Mouse (Mus musculus) A20 (cell line): ENCODE data around the gene Fxyd1.

Source experiments
- DNase-seq: peaks from one replicate; pipeline ENCODE4 v3.0.0-alpha.2; 2011; ENCODE audit warnings: low read depth, low spot score

Gene Fxyd1

DNA sequence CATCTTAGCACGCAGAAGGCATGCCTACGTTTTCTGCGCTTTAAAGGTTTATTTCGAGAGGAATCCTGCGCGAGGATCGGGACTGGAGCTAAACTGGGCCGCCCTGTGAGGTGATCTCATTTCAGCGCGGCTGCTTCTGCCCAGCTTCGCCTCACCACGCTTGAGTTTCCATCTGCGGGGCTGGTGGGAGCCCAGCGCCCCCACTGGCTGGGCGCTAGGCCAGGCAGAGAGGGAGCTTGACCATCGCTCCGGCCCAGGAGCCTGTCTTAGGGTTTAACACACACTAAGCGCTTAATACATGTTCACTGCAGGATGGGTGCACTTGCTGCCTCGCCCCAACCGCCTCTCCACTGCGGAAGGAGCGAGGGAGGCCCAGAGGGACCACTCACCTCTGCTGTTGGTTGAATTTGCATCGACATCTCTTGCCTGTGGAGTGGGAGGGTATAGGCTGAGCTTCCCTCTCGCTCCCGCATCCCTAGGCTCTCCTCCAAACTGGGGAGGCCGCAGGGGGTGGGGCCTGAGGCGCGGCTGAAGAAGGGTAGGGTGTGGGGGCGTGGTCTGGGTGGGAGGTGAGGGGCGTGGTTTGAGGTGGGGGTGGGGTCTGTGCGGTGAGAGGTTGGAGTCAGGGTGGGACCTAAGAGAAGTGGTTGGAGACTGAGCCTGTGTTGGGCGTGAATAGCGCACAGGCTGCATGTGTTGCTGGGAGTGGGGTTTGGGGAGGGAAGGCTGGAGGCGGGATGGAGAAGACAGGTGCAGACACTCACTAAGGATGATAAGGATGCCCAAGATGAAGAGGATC lies 4.2 kb downstream of the Fxyd1 start:
- DNase-seq, result peak; percentile 53

GRCm38 (mm10) chr7:31052251-31052635 lies 4.8 kb downstream of the Fxyd1 start:
- DNase-seq, result no peak

GRCm38 (mm10) chr7:31051321-31052021 lies 5.5 kb downstream of the Fxyd1 start, which contains the start of gene Fxyd7:
TSS of gene Fxyd7 (minus strand) at chr7:31051467.
- no peak for DNase-seq

GRCm38 (mm10) chr7:31050921-31051320 lies 6.1 kb downstream of the Fxyd1 start:
- no peak for DNase-seq

DNA sequence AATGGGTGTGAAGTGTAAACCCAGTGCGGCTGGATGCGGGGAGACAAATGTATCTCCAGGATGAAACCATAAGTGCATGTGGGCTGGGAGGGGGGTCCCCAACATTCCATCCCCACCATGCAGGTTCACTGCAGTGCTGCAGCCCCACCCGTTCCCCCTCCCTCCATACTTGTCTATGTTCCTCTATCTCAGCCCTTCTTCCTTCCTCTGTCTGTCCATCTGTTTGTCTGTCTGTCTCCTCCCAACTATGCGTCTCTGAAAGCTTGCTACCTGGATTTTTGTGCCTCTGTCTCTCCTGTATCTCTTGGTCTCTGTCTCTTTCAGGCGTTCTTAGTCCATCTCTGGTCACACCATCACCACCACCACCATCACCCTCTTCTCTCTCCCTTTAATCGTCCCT lies 6.5 kb downstream of the Fxyd1 start:
- no peak for DNase-seq

DNA sequence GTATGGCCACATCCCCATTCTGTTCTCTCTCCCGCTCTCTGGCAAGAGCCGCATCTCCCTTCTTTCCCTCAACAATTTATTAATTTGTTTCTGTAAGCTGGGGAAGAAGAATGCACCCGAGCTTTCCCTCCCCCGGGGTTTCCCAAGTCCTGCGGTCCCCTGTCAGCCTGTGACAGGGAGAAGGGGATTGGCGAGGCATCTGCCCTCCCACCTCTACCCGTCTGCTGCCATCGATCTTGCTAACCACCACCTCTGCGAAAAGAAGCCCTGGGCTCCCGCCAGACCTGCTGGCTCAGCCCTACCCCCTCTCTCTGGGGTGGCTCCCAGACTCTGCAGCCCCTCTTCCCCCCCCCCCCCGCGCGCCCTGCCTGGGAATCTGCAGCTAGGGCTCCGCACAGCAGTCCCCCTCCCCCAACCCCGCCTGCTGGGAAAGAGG lies 7.1 kb downstream of the Fxyd1 start:
- no peak for DNase-seq

- DNase-seq, result no peak
Measured at GRCm38 (mm10) chr7:31049135-31049845, 7.7 kb downstream of the Fxyd1 start.

DNA sequence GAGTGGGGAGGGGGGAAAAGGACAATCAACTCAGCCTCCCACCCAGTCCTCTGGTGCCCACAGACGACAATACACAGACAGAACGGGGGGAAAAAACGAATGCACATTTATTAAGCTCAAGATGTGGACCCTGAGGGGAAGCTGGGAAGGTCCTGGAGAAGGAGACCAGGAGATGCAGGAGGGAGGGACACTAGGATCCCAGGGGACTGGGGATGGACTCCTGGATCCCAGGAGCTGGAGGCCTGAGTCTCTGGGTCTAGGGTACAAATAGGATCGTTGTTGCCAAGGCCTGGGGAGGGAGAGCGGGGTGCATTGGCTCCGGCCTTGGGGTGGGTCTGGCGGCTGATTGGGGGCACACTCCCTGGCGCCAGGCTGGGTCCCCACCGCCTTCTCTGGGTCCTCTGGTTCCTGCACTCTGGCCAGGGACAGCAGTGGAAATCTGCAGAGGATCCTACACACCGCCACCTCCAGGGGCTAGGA lies 14.5 kb downstream of the Fxyd1 start, which contains the start of gene Fxyd5:
Gene Fxyd5 (minus strand): TSS at position 51 of the 480 bp plus-strand sequence.
- no peak for DNase-seq

DNA sequence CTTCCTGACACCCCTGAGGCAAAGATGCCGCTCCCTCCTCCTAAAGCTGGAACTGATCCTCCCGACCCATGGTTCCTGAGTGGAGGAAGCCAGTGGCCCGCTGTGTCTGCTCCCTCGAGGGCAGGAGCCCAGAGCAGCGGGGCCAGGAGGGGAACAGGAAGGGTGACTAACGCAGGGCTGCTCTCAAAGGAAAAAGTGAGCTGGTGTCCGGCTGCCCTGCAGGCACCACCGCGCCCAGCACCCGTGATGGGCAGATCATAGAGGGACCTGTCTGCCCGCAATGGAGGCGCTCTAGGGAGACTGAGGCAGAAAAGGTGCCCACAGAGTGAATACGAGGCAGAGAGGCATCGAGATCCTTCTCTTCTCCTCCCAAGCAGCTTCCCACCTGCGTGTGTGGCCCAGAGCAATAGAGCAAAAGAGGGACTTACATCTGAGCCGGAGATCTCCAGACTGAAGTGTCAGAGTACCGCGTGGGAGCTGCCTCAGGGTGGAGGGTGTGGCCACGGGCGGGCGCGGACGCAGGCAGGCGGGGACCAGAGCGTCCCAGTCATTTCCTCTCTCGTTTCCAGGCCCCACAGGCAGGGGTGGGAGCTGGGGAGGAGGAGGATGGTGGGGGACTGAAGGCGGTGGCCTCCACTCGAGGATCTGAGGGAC lies 15.2 kb downstream of the Fxyd1 start:
- peak; percentile 34 for DNase-seq

GRCm38 (mm10) chr7:31041023-31041407 lies 16.0 kb downstream of the Fxyd1 start:
- DNase-seq, result no peak

- DNase-seq, result no peak
Measured at GRCm38 (mm10) chr7:31040281-31041022, 16.5 kb downstream of the Fxyd1 start.

DNA sequence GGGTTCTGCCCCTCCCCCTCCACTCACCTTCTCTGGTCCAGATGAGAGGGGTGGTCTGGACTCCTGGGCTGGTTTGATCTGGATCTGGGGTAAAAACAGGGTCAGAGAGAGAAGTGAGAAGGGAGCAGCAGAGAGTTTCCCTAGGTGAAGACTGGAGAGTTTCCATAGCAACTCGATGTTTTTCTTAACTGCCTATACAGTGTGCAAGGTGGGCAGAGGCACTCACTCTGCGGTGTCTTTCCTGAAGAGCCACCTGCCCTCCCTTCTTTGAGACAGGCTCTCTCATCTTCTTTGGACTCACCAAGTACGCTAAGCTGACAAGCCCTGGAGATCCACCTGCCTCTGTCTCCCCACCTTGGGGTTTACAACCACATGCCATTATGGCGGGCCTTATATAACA lies 18.0 kb downstream of the Fxyd1 start:
- DNase-seq, result no peak

DNA sequence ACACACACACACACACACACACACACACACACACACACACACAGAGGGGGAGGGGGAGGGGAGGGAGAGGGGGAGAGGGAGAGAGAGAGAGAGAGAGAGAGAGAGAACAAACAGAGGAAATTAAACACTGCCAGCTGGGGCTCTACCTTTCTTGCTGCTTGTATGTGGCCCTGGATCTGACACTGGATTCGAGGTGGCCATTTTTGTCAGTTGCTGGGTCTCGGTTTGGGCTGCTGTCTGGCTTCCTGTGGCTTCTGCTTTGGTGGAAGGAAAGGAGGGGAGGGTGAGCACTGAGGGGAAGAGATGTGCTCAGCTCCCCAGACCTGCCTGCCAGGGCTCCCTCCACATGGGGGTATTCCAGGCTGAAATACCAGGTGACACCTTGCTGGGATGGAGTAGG lies 19.3 kb downstream of the Fxyd1 start:
- DNase-seq, result peak; percentile 59

- DNase-seq, result peak; percentile 95
Measured at GRCm38 (mm10) chr7:31036917-31037316, 20.1 kb downstream of the Fxyd1 start.

DNA sequence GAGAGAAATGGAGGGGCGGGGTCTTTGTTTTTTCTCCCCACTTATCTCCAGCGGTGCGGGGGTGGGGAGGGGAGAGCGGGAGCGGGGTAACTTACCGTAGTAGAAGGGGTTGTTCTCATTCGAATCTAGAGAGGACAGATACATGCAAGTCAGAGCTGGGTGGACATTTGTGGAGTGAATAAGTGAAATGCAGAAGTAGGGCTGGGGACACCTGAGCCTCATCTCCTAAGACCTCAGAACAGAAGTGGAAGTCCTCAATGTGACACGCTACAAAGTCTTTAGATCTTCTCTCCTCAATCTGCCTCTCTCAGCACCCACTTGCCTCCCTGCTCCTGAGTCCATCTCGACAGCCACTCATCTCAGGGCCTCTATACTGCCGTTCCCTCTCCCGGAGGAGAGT lies 21.7 kb downstream of the Fxyd1 start:
- DNase-seq, result no peak

DNA sequence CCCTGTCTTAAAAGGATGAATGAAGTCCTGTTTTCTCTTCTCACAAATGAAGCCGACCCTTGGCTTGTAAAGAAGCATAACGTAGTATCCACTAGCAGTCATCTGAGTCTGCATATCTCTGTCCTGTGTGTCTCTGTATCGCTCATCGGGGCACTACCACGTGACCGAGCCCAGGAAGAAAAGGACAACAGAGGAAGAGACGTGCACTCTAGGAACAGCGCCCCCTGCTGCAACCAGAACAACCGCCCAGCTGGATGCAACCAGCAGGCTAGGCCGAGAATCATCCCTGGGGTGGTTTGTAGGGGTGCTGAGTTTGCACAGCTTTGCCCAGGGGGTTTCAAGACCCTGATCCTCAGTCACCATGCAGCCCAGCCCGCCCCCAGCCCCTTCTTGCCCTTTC lies 22.2 kb downstream of the Fxyd1 start:
- peak; percentile 53 for DNase-seq

GRCm38 (mm10) chr7:31033409-31034165 lies 23.4 kb downstream of the Fxyd1 start:
- DNase-seq, result peak; percentile 75

DNA sequence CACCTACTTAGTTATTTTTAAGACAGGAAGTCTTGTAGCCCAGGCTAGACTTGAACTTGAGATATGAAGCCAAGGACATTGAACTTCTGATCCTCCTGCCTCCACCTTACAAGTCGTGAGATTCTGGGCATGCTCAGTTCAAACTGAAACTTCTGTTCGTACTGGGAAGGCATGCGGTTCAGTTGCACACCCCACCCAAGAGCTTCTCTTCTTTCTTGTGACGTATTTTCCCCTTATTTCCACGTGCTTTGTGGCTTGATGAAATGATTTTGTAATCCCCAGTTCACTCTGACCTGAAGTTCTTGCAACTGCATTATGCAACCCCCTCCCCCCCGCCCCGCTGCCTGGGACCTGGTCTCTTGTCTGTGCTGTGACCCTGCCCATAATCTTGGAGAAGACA lies 25.3 kb downstream of the Fxyd1 start:
- DNase-seq, result no peak

DNA sequence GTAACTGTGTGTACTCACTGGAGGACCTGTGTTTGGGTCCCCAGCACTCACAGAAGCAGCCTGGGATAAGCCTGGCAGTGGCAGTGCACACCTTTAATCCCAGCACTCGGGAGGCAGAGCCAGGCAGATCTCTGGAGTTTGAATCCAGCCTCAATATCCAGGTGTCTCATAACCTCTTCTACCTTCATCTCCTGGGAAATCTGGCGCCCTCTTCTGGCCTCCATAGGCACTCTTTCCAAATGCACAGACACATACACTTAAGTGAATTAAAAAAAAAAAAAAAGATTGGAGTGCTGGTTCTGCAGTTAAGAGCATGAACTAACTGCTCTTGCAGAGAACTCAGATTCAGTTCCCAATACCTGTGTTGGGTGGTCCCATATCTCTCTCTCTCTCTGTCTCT lies 26.3 kb downstream of the Fxyd1 start:
- DNase-seq, result peak; percentile 43

- DNase-seq, result no peak
Measured at GRCm38 (mm10) chr7:31028609-31029008, 28.4 kb downstream of the Fxyd1 start.
